Mouse (Mus musculus) heart, embryonic 15.5 days (tissue): ENCODE results near the gene Rab15. TPM values are rescaled to one million over a fixed set of nuclear protein-coding genes. Genes with fewer than 3 reads are reported as not detected.

Experiments used
- ATAC-seq: fragments of 200-750 bp; cut with Nextera tagmentation; replicated peaks from 2 replicates; pipeline ENCODE4 v1.8.0; 2017; ENCODE audit warnings: low read depth, moderate TSS enrichment; ENCODE audit not compliant: insufficient number of reproducible peaks, insufficient read depth, low FRiP score
- H3K27ac ChIP-seq: fragments of 300-500 bp; sonication (generic); 2 replicates; pipeline ENCODE4 v1.5.1; 2015; ENCODE audit warnings: mild to moderate bottlenecking, inconsistent platforms
- H3K27me3 ChIP-seq: fragments of 300-500 bp; sonication (generic); 2 replicates; pipeline ENCODE4 v1.6.1; 2015; ENCODE audit warnings: inconsistent platforms
- H3K36me3 ChIP-seq: fragments of 300-500 bp; sonication (generic); 2 replicates; pipeline ENCODE4 v1.6.1; 2015; ENCODE audit warnings: mild to moderate bottlenecking, inconsistent platforms
- H3K4me1 ChIP-seq: fragments of 300-500 bp; sonication (generic); replicated peaks from 2 replicates; pipeline ENCODE4 v1.6.1; 2015; ENCODE audit warnings: inconsistent platforms
- H3K4me2 ChIP-seq: fragments of 300-500 bp; sonication (generic); 2 replicates; pipeline ENCODE4 v1.6.1; 2015; ENCODE audit warnings: inconsistent platforms, mild to moderate bottlenecking, moderate library complexity
- H3K4me3 ChIP-seq: fragments of 300-500 bp; sonication (generic); 2 replicates; pipeline ENCODE4 v1.5.1; 2015; ENCODE audit warnings: mild to moderate bottlenecking, inconsistent platforms
- H3K9ac ChIP-seq: fragments of 300-500 bp; sonication (generic); 2 replicates; pipeline ENCODE4 v1.6.1; 2015; ENCODE audit warnings: mild to moderate bottlenecking, inconsistent platforms
- H3K9me3 ChIP-seq: fragments of 300-500 bp; sonication (generic); replicated peaks from 2 replicates; pipeline ENCODE4 v1.6.1; 2016; ENCODE audit warnings: inconsistent platforms
- WGBS: fragments of 180-500 bp; shearing (Covaris S2); methylation state at CpG from one replicate; pipeline ENCODE4 v1.1.7; 2015; ENCODE audit warnings: mixed read lengths; 5-methylcytosine and 5-hydroxymethylcytosine counted together
- polyA plus RNA-seq: library from polyadenylated mRNA; unstranded; fragments of >200 nt; fragmentation: Nextera tagmentation; extraction: Ambion mirVana; gene quantifications from 2 replicates; pipeline ENCODE4 v1.2.1, GENCODE M21; 2015

The Rab15 gene
- polyA plus RNA-seq, 1 experiment from 2014 or later: 3.5 TPM

GRCm38 (mm10) chr12:76840081-76840480, 17.4 kb upstream of the Rab15 start:
- ATAC-seq: no peak
- Histone ChIP-seq H3K4me1 (peaks cover 6% of the 10 kb centered on the region), H3K9ac (no peak overlapping the region), H3K4me3 (no peak overlapping the region), H3K27ac (no peak overlapping the region), H3K9me3 (no peaks in the 10 kb centered on the region), H3K4me2 (no peak overlapping the region), H3K27me3 (no peaks in the 10 kb centered on the region), H3K36me3 (no peaks in the 10 kb centered on the region)
- 70% methylated on average over 6 of the region's 6 CpGs for WGBS

- no peak overlapping the region for H3K9ac ChIP-seq
Observed at GRCm38 (mm10) chr12:76839298-76839697, 16.6 kb upstream of the Rab15 start.

GRCm38 (mm10) chr12:76837844-76838650, 15.3 kb upstream of the Rab15 start:
- Histone ChIP-seq H3K4me3 (peak overlapping the region; percentile 83), H3K4me1 (peaks cover 6% of the 10 kb centered on the region), H3K27ac (peak overlapping the region; percentile 76), H3K4me2 (peak overlapping the region; percentile 70), H3K36me3 (no peaks in the 10 kb centered on the region), H3K9me3 (no peaks in the 10 kb centered on the region), H3K9ac (peak overlapping the region; percentile 76), H3K27me3 (no peaks in the 10 kb centered on the region)
- ATAC-seq: no peak
- 10% methylated on average over 21 of the region's 21 CpGs for WGBS

More at GRCm38 (mm10) chr12:76839298-76839697, 16.6 kb upstream of the Rab15 start:
- Histone ChIP-seq H3K9me3 (no peaks in the 10 kb centered on the region), H3K4me3 (no peak overlapping the region), H3K4me1 (peaks cover 6% of the 10 kb centered on the region), H3K4me2 (no peak overlapping the region), H3K27me3 (no peaks in the 10 kb centered on the region), H3K27ac (no peak overlapping the region), H3K36me3 (no peaks in the 10 kb centered on the region)
- ATAC-seq: no peak
- WGBS: 89% methylated on average over 4 of the region's 4 CpGs

GRCm38 (mm10) chr12:76837101-76837843, 14.6 kb upstream of the Rab15 start:
- no peaks in the 10 kb centered on the region for H3K27me3 ChIP-seq
- peak overlapping the region; percentile 76 for H3K9ac ChIP-seq
- H3K27ac ChIP-seq: peak overlapping the region; percentile 76
- H3K9me3 ChIP-seq: no peaks in the 10 kb centered on the region
- peaks cover 6% of the 10 kb centered on the region for H3K4me1 ChIP-seq
- WGBS: under 1% methylated on average over 43 of the region's 43 CpGs
- peak; percentile 98 for ATAC-seq
- peak overlapping the region; percentile 83 for H3K4me3 ChIP-seq
- H3K36me3 ChIP-seq: no peaks in the 10 kb centered on the region
- H3K4me2 ChIP-seq: peak overlapping the region; percentile 70

- no peaks in the 10 kb centered on the region for H3K36me3 ChIP-seq
- no peak overlapping the region for H3K27ac ChIP-seq
- H3K4me1 ChIP-seq: no peaks in the 10 kb centered on the region
- H3K9me3 ChIP-seq: no peaks in the 10 kb centered on the region
- H3K27me3 ChIP-seq: no peaks in the 10 kb centered on the region
- no peak for ATAC-seq
- 6% methylated on average over 3 of the region's 3 CpGs for WGBS
- no peak overlapping the region for H3K4me2 ChIP-seq
- H3K9ac ChIP-seq: no peak overlapping the region
- H3K4me3 ChIP-seq: no peak overlapping the region
Observed at GRCm38 (mm10) chr12:76832704-76833103, 10.0 kb upstream of the Rab15 start.

- Histone ChIP-seq H3K9me3 (no peaks in the 10 kb centered on the region), H3K4me1 (peaks cover 9% of the 10 kb centered on the region), H3K27me3 (peaks cover 39% of the 10 kb centered on the region), H3K4me3 (no peak overlapping the region), H3K4me2 (no peak overlapping the region), H3K36me3 (no peaks in the 10 kb centered on the region), H3K27ac (no peak overlapping the region), H3K9ac (no peak overlapping the region)
- ATAC-seq: no peak
- 63% methylated on average over 4 of the region's 4 CpGs for WGBS
Observed at GRCm38 (mm10) chr12:76825283-76825682, 2.6 kb upstream of the Rab15 start.

- H3K9me3 ChIP-seq: no peaks in the 10 kb centered on the region
- peaks cover 12% of the 10 kb centered on the region for H3K4me1 ChIP-seq
- peak overlapping the region; percentile 95 for H3K4me2 ChIP-seq
- H3K27me3 ChIP-seq: peaks cover 44% of the 10 kb centered on the region
- H3K36me3 ChIP-seq: no peaks in the 10 kb centered on the region
- no peak overlapping the region for H3K27ac ChIP-seq
- H3K9ac ChIP-seq: peak overlapping the region; percentile 78
- WGBS: under 1% methylated on average over 64 of the region's 66 CpGs
- peak overlapping the region; percentile 66 for H3K4me3 ChIP-seq
- ATAC-seq: peak; percentile 51; the same call in 1 of the 2 replicates
Observed at GRCm38 (mm10) chr12:76822002-76822650, 582 bp downstream of the Rab15 start.

GRCm38 (mm10) chr12:76820615-76821014, 2.1 kb downstream of the Rab15 start:
- Histone ChIP-seq H3K4me1 (peaks cover 12% of the 10 kb centered on the region), H3K4me3 (no peak overlapping the region), H3K9me3 (no peaks in the 10 kb centered on the region), H3K36me3 (no peaks in the 10 kb centered on the region), H3K27me3 (peaks cover 42% of the 10 kb centered on the region), H3K27ac (no peak overlapping the region), H3K4me2 (peak overlapping the region; percentile 95; the same call in 1 of the 2 replicates), H3K9ac (no peak overlapping the region)
- no peak for ATAC-seq
- 52% methylated on average over 4 of the region's 4 CpGs for WGBS

GRCm38 (mm10) chr12:76819816-76820215, 2.9 kb downstream of the Rab15 start:
- Histone ChIP-seq H3K27me3 (peaks cover 34% of the 10 kb centered on the region), H3K9me3 (no peaks in the 10 kb centered on the region), H3K9ac (no peak overlapping the region), H3K4me3 (no peak overlapping the region), H3K27ac (no peak overlapping the region), H3K4me1 (peaks cover 12% of the 10 kb centered on the region), H3K36me3 (no peaks in the 10 kb centered on the region), H3K4me2 (no peak overlapping the region)
- no peak for ATAC-seq
- WGBS: 71% methylated on average over 6 of the region's 6 CpGs

GRCm38 (mm10) chr12:76818908-76819307, 3.8 kb downstream of the Rab15 start:
- no peak overlapping the region for H3K4me2 ChIP-seq
- H3K9ac ChIP-seq: no peak overlapping the region
- 86% methylated on average over 9 of the region's 9 CpGs for WGBS
- H3K27me3 ChIP-seq: peaks cover 31% of the 10 kb centered on the region
- no peaks in the 10 kb centered on the region for H3K9me3 ChIP-seq
- no peak overlapping the region for H3K27ac ChIP-seq
- no peak overlapping the region for H3K4me3 ChIP-seq
- peaks cover 12% of the 10 kb centered on the region for H3K4me1 ChIP-seq
- H3K36me3 ChIP-seq: no peaks in the 10 kb centered on the region
- ATAC-seq: no peak

GRCm38 (mm10) chr12:76818120-76818519, 4.6 kb downstream of the Rab15 start:
- H3K27ac ChIP-seq: no peak overlapping the region; the same call in 1 of the 2 replicates
- H3K4me2 ChIP-seq: no peak overlapping the region
- H3K36me3 ChIP-seq: no peaks in the 10 kb centered on the region
- no peak for ATAC-seq
- no peak overlapping the region for H3K9ac ChIP-seq
- peaks cover 12% of the 10 kb centered on the region for H3K4me1 ChIP-seq
- H3K9me3 ChIP-seq: no peaks in the 10 kb centered on the region
- WGBS: 74% methylated on average over 4 of the region's 4 CpGs
- peaks cover 23% of the 10 kb centered on the region for H3K27me3 ChIP-seq
- no peak overlapping the region for H3K4me3 ChIP-seq
